ENCODE assay signal across 11 mouse cellular contexts in the genomic region with DNA sequence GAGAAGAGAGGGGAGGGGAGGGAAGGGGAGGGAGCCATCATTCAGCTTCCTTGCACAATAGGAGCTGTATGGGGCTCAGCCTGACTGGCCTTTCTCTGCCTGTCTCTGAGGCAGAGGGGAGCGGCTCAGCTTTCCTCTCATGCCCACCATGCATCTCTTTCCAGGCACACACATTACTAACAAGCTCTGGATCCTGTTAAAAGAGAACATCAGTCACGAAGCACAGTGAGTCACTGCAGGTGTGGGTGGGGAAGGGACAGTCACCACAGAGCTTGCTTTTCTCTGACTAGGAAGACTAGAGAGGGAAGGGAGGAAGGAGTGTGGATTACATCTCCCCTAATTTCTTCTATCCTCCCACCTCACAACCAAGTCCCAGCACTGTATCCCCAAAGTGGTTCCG. TPM values are rescaled to one million over a fixed set of nuclear protein-coding genes. Genes with fewer than 3 reads are reported as not detected.
DNase-seq lines count a peak whose midpoint lies in the region.
"Had no signal": no experiment of that assay in that cellular context is flagged by ENCODE, and none has a peak within 500 bp of the region (broad histone marks: within the 10 kb centered on the region; RNA-seq: fewer than 3 reads in every experiment).

No protein-coding gene starts in this region.

- intact Hi-C loops in left cerebral cortex, postnatal 25 days (cut with DNase I), result no loop called here

- peak; percentile 42 to 54 for DNase-seq in layer of hippocampus, adult 18-20 months (ENCODE audit: low spot score in 2 of 2)
- no peak for DNase-seq in layer of hippocampus, adult 9-10 months (ENCODE audit: low spot score)
- DNase-seq in frontal cortex, postnatal 14 days (ENCODE audit: low spot score in 2 of 2), result peak; percentile 42 to 46
- peak; percentile 59 to 95 for DNase-seq in left cerebral cortex, postnatal 25 days (ENCODE audit: low spot score in 2 of 2)
- peak; percentile 74 for DNase-seq in right cerebral cortex, postnatal 25 days
- DNase-seq in cerebellum, adult 11-12 months, result no peak
- no peak for DNase-seq in kidney, postnatal 36 days
- DNase-seq: heart, adult 18-20 months; heart, postnatal 4 days; thymus, postnatal 4 days had no signal

RNA-seq across cellular contexts. Expression of gene Tsga13, which starts 7.4 kb away (rescaled TPM):
- not detected for total RNA-seq in layer of hippocampus, adult 18-20 months (2021)
- not detected for total RNA-seq in left cerebral cortex, postnatal 25 days (2021)
- total RNA-seq: common myeloid progenitor, adult 5-6 weeks; heart, adult 18-20 months; heart, postnatal 4 days had no signal

RNA-seq across cellular contexts. Expression of gene Copg2, which starts 11.4 kb away (rescaled TPM):
- 10 to 100 TPM; 86.9 to 92.5 TPM for total RNA-seq in layer of hippocampus, adult 18-20 months (2021)
- 10 to 100 TPM; 71.5 to 74.2 TPM for total RNA-seq in left cerebral cortex, postnatal 25 days (2021)

RNA-seq across cellular contexts. Expression of gene Klf14, which starts 50.9 kb away (rescaled TPM):
- under 1 TPM; 0.18 to 0.30 TPM for total RNA-seq in layer of hippocampus, adult 18-20 months (2021)
- total RNA-seq in left cerebral cortex, postnatal 25 days (2021), result under 1 TPM; 0.48 to 0.53 TPM
- total RNA-seq: common myeloid progenitor, adult 5-6 weeks had no signal

Comparison
In these comparisons a context has a peak if more than half of its experiments do, and no peak if none do; other contexts are left out.
1. DNase-seq: peak in layer of hippocampus, adult 18-20 months (2 of 2), frontal cortex, postnatal 14 days (2 of 2), left cerebral cortex, postnatal 25 days (2 of 2) and right cerebral cortex, postnatal 25 days (single experiment); none in layer of hippocampus, adult 9-10 months (single experiment), cerebellum, adult 11-12 months (single experiment) and kidney, postnatal 36 days (0 of 2).